Mouse (Mus musculus) CH12.LX (cell line): ENCODE data around the gene Zfp423. TPM values are rescaled to one million over a fixed set of nuclear protein-coding genes. Genes with fewer than 3 reads are reported as not detected.

Source experiments
- DNase-seq: peaks from one replicate; pipeline ENCODE4 v3.0.0-alpha.2; 2013; ENCODE audit errors: extremely low read depth
- H3K27ac ChIP-seq: 2 replicates; pipeline ENCODE4 v1.5.1; 2012; ENCODE audit warnings: low read depth, mild to moderate bottlenecking, control low read depth, moderate library complexity; ENCODE audit not compliant: insufficient read depth
- H3K27me3 ChIP-seq: replicated peaks from 2 replicates; pipeline ENCODE3; 2012; ENCODE audit warnings: inconsistent platforms
- H3K36me3 ChIP-seq, 2 experiments: replicated peaks in 1 of 2; 2 replicates each; pipeline versions ENCODE3 to v1.6.1; 2012; ENCODE audit warnings: inconsistent platforms in 1 of 2, low read length in 1 of 2, mild to moderate bottlenecking in 1 of 2, mixed read lengths in 1 of 2, moderate library complexity in 1 of 2; ENCODE audit not compliant: control insufficient read depth in 1 of 2, insufficient read depth in 1 of 2
- H3K4me1 ChIP-seq, 2 experiments: 2 replicates each; pipeline ENCODE4 v1.6.1; 2012; ENCODE audit warnings: inconsistent platforms in 1 of 2, moderate library complexity in 1 of 2; ENCODE audit not compliant: insufficient read depth in 2 of 2, control insufficient read depth in 1 of 2
- H3K4me2 ChIP-seq: 2 replicates; pipeline ENCODE4 v1.6.1; 2012; ENCODE audit warnings: low read depth, mild to moderate bottlenecking, control low read depth; ENCODE audit not compliant: poor library complexity, insufficient read depth, severe bottlenecking
- H3K4me3 ChIP-seq, 3 experiments: fragments of 150-350 bp in 1 of 3; sonication (generic) in 1 of 3; replicated peaks in 1 of 3; 2 replicates each; pipeline versions ENCODE3 to v1.5.1; 2011 to 2012; ENCODE audit warnings: low read depth in 2 of 3, low read length in 2 of 3, mild to moderate bottlenecking in 2 of 3, moderate library complexity in 2 of 3, control low read depth in 1 of 3, improper control_type of control experiment in 1 of 3, inconsistent platforms in 1 of 3, mixed read lengths in 1 of 3; ENCODE audit not compliant: poor library complexity in 1 of 3
- H3K79me2 ChIP-seq: replicated peaks from 2 replicates; pipeline ENCODE4 v1.6.1; 2012; ENCODE audit warnings: mild to moderate bottlenecking, moderate library complexity; ENCODE audit not compliant: control insufficient read depth, poor library complexity, insufficient read depth, severe bottlenecking; ENCODE audit errors: extremely low read depth
- H3K9ac ChIP-seq: 2 replicates; pipeline ENCODE4 v1.6.1; 2012; ENCODE audit warnings: low read depth, mild to moderate bottlenecking, control low read depth, moderate library complexity; ENCODE audit not compliant: insufficient read depth
- H3K9me3 ChIP-seq: replicated peaks from 2 replicates; pipeline ENCODE3; 2012; ENCODE audit warnings: low read length, inconsistent platforms, mixed read lengths
- CHD2 ChIP-seq: IDR thresholded peaks from 2 replicates; pipeline ENCODE4 v1.6.1; 2011; ENCODE audit warnings: low read length, improper control_type of control experiment
- HCFC1 ChIP-seq: IDR thresholded peaks from 2 replicates; pipeline ENCODE4 v1.6.1; 2012; ENCODE audit warnings: low read depth, mild to moderate bottlenecking, inconsistent platforms, low read length, improper control_type of control experiment
- JUN ChIP-seq: IDR thresholded peaks from 2 replicates; pipeline ENCODE4 v1.6.1; 2011; ENCODE audit warnings: low read depth, mild to moderate bottlenecking, low read length, improper control_type of control experiment, moderate library complexity; ENCODE audit not compliant: insufficient read depth
- JUND ChIP-seq: conservative IDR thresholded peaks from 2 replicates; pipeline ENCODE4 v1.6.1; 2011; ENCODE audit warnings: low read depth, low read length, improper control_type of control experiment
- MAZ ChIP-seq: IDR thresholded peaks from 2 replicates; pipeline ENCODE4 v1.6.1; 2012; ENCODE audit warnings: low read depth, mild to moderate bottlenecking, inconsistent platforms, low read length, improper control_type of control experiment, moderate library complexity
- MYC ChIP-seq: IDR thresholded peaks from 2 replicates; pipeline ENCODE4 v1.6.1; 2011; ENCODE audit warnings: low read depth, mild to moderate bottlenecking, improper control_type of control experiment, low read length
- NRF1 ChIP-seq: IDR thresholded peaks from 2 replicates; pipeline ENCODE4 v1.6.1; 2014; ENCODE audit warnings: low read depth, mild to moderate bottlenecking, inconsistent platforms, low read length, improper control_type of control experiment, moderate library complexity
- SIN3A ChIP-seq: IDR thresholded peaks from 2 replicates; pipeline ENCODE4 v1.6.1; 2012; ENCODE audit warnings: low read length, improper control_type of control experiment, inconsistent platforms
- TBP ChIP-seq: conservative IDR thresholded peaks from 2 replicates; pipeline ENCODE4 v1.6.1; 2011; ENCODE audit warnings: low read depth, low read length, improper control_type of control experiment
- USF1 ChIP-seq: IDR thresholded peaks from 2 replicates; pipeline ENCODE4 v1.6.1; 2014; ENCODE audit warnings: low read depth, mild to moderate bottlenecking, inconsistent platforms, low read length, improper control_type of control experiment
- ZC3H11A ChIP-seq: IDR thresholded peaks from 2 replicates; pipeline ENCODE4 v1.6.1; 2012; ENCODE audit warnings: low read depth, mild to moderate bottlenecking, inconsistent platforms, low read length, improper control_type of control experiment
- ZKSCAN1 ChIP-seq: IDR thresholded peaks from 2 replicates; pipeline ENCODE4 v1.6.1; 2012; ENCODE audit warnings: low read depth, inconsistent platforms, low read length, improper control_type of control experiment, borderline replicate concordance
- ZNF384 ChIP-seq: IDR thresholded peaks from 2 replicates; pipeline ENCODE4 v1.6.1; 2012; ENCODE audit warnings: low read depth, low read length, improper control_type of control experiment, inconsistent platforms
- dilution Hi-C: fragments of 300-500 bp; cut with MboI; formaldehyde crosslinking; loops from 2 replicates; pipeline ENCODE4 v1.14.3; 2020; ENCODE audit warnings: low sequenced_read_pairs; ENCODE audit not compliant: extremely low pct_unique_long_range_greater_than_20kb, extremely low pct_ligation_motif_present
- in situ Hi-C: fragments of 300-500 bp; cut with MboI; formaldehyde crosslinking; loops from 3 replicates; pipeline ENCODE4 v1.14.3; 2019; ENCODE audit warnings: low sequenced_read_pairs, low pct_ligation_motif_present, low pct_unique_long_range_greater_than_20kb, mixed read lengths
- polyA plus RNA-seq: library from polyadenylated mRNA; unstranded; fragments of >175 nt; gene quantifications from 2 replicates; pipeline ENCODE4 v1.2.1, GENCODE M21; 2012; ENCODE audit warnings: low read depth; ENCODE audit not compliant: insufficient read length
- total RNA-seq, 2 experiments: library from RNA; depleted of rRNA; stranded (reverse); fragments of 300-350 nt in 1 of 2; fragments of >200 nt in 1 of 2; gene quantifications; 2 replicates each; pipeline ENCODE4 v1.2.3; 2012 to 2014

The Zfp423 gene
- total and polyA plus RNA-seq, 3 experiments, result 0.25 to 2.7 (median 0.32) TPM

- no peaks in the 10 kb centered on the region for H3K9me3 ChIP-seq
- no peak for DNase-seq
- no peaks in the 10 kb centered on the region for H3K79me2 ChIP-seq
- no peak overlapping the region for H3K4me2 ChIP-seq
- H3K27ac ChIP-seq, result no peak overlapping the region
- no peak overlapping the region for H3K9ac ChIP-seq
- TF ChIP-seq USF1, result no peak
- no peak for TF ChIP-seq ZKSCAN1
- no peak for TF ChIP-seq JUN
- no peak for TF ChIP-seq CHD2
- TF ChIP-seq MYC, result no peak
- TF ChIP-seq JUND, result no peak
- TF ChIP-seq HCFC1, result no peak
- TF ChIP-seq ZC3H11A, result no peak
- no peak for TF ChIP-seq ZNF384
- no peak for TF ChIP-seq MAZ
- no peak for TF ChIP-seq NRF1
- no peak overlapping the region for H3K4me3 ChIP-seq
- no peaks in the 10 kb centered on the region for H3K27me3 ChIP-seq
- no peaks in the 10 kb centered on the region for H3K36me3 ChIP-seq
- peaks cover 13 to 72% of the 10 kb centered on the region in 2 experiments for H3K4me1 ChIP-seq
- in situ Hi-C loops (no loop called here), dilution Hi-C loops (no loop called here)
Measured at GRCm38 (mm10) chr8:87697127-87697526, 262.3 kb downstream of the Zfp423 start.

GRCm38 (mm10) chr8:87693741-87694140 lies 265.7 kb downstream of the Zfp423 start:
- Histone ChIP-seq H3K9me3 (no peaks in the 10 kb centered on the region), H3K4me2 (no peak overlapping the region), H3K9ac (no peak overlapping the region), H3K36me3 (no peaks in the 10 kb centered on the region), H3K4me3 (no peak overlapping the region), H3K27me3 (no peaks in the 10 kb centered on the region), H3K27ac (no peak overlapping the region), H3K79me2 (no peaks in the 10 kb centered on the region), H3K4me1 (peaks cover 7 to 68% of the 10 kb centered on the region in 2 experiments)
- in situ Hi-C loops (no loop called here), dilution Hi-C loops (no loop called here)
- no peak for DNase-seq
- TF ChIP-seq SIN3A (no peak), TBP (no peak)
